Mouse (Mus musculus): ENCODE results near the gene Sinhcaf. TPM values are rescaled to one million over a fixed set of nuclear protein-coding genes. Genes with fewer than 3 reads are reported as not detected.

Sinhcaf gene
- polyA plus RNA-seq, 1 experiment from 2014 or later: 99.0 TPM

- no peaks in the 10 kb centered on the region for H3K27me3 ChIP-seq (ENCODE audit: control insufficient read depth, insufficient read depth, low read depth, low read length)
- no peaks in the 10 kb centered on the region for H3K4me1 ChIP-seq (replicated peaks; ENCODE audit: control insufficient read depth, insufficient read depth, low read length)
- no peaks in the 10 kb centered on the region for H3K36me3 ChIP-seq (ENCODE audit: control insufficient read depth, insufficient read depth, low read length)
- H3K27ac ChIP-seq (ENCODE audit: low read length): no peak overlapping the region
- no peaks in the 10 kb centered on the region for H3K9me3 ChIP-seq (ENCODE audit: control insufficient read depth, low read length)
- no peak overlapping the region for H3K9ac ChIP-seq (ENCODE audit: low read length)
- 66% methylated on average over 3 of the region's 3 CpGs for WGBS
- no peak overlapping the region for H3K4me2 ChIP-seq (ENCODE audit: low read depth, low read length)
- H3K4me3 ChIP-seq (ENCODE audit: low read length): no peak overlapping the region
- no peak for ATAC-seq (ENCODE audit: low read depth)
Measured at GRCm38 (mm10) chr6:148902728-148903127, 43.5 kb downstream of the Sinhcaf start.

- Histone ChIP-seq H3K27ac (ENCODE audit: low read length) (peak overlapping the region; percentile 79), H3K9me3 (ENCODE audit: control insufficient read depth, low read length) (no peaks in the 10 kb centered on the region), H3K4me3 (ENCODE audit: low read length) (peak overlapping the region; percentile 87), H3K36me3 (ENCODE audit: control insufficient read depth, insufficient read depth, low read length) (no peaks in the 10 kb centered on the region), H3K27me3 (ENCODE audit: control insufficient read depth, insufficient read depth, low read depth, low read length) (no peaks in the 10 kb centered on the region), H3K4me1 (replicated peaks; ENCODE audit: control insufficient read depth, insufficient read depth, low read length) (peaks cover 6% of the 10 kb centered on the region), H3K4me2 (ENCODE audit: low read depth, low read length) (peak overlapping the region; percentile 94), H3K9ac (ENCODE audit: low read length) (peak overlapping the region; percentile 85; the same call in 1 of the 2 replicates)
- ATAC-seq (ENCODE audit: low read depth): peak; percentile 23
- 41% methylated on average over 6 of the region's 6 CpGs for WGBS
Measured at GRCm38 (mm10) chr6:148896507-148896851, 49.8 kb downstream of the Sinhcaf start.

GRCm38 (mm10) chr6:148895773-148896506, 50.3 kb downstream of the Sinhcaf start, which contains the start of gene Caprin2:
Gene Caprin2, minus strand, starts transcription at chr6:148896237.
- WGBS: under 1% methylated on average over 64 of the region's 65 CpGs
- Histone ChIP-seq H3K9me3 (ENCODE audit: control insufficient read depth, low read length) (no peaks in the 10 kb centered on the region), H3K36me3 (ENCODE audit: control insufficient read depth, insufficient read depth, low read length) (no peaks in the 10 kb centered on the region), H3K27ac (ENCODE audit: low read length) (peak within 1 kb of the TSS; percentile 79), H3K4me1 (replicated peaks; ENCODE audit: control insufficient read depth, insufficient read depth, low read length) (peaks cover 6% of the 10 kb centered on the region), H3K9ac (ENCODE audit: low read length) (peak within 1 kb of the TSS; percentile 85), H3K4me3 (ENCODE audit: low read length) (peak within 1 kb of the TSS; percentile 87), H3K27me3 (ENCODE audit: control insufficient read depth, insufficient read depth, low read depth, low read length) (no peaks in the 10 kb centered on the region), H3K4me2 (ENCODE audit: low read depth, low read length) (peak within 1 kb of the TSS; percentile 94)
- peak; percentile 98 for ATAC-seq (ENCODE audit: low read depth)

- peak overlapping the region; percentile 94 for H3K4me2 ChIP-seq (ENCODE audit: low read depth, low read length)
- H3K4me3 ChIP-seq (ENCODE audit: low read length): peak overlapping the region; percentile 87
- H3K9me3 ChIP-seq (ENCODE audit: control insufficient read depth, low read length): no peaks in the 10 kb centered on the region
- no peaks in the 10 kb centered on the region for H3K36me3 ChIP-seq (ENCODE audit: control insufficient read depth, insufficient read depth, low read length)
- ATAC-seq (ENCODE audit: low read depth): no peak
- peaks cover 6% of the 10 kb centered on the region for H3K4me1 ChIP-seq (replicated peaks; ENCODE audit: control insufficient read depth, insufficient read depth, low read length)
- WGBS: 7% methylated on average over 18 of the region's 18 CpGs
- H3K27me3 ChIP-seq (ENCODE audit: control insufficient read depth, insufficient read depth, low read depth, low read length): no peaks in the 10 kb centered on the region
- H3K27ac ChIP-seq (ENCODE audit: low read length): peak overlapping the region; percentile 79
- H3K9ac ChIP-seq (ENCODE audit: low read length): peak overlapping the region; percentile 85
Measured at GRCm38 (mm10) chr6:148894888-148895772, 51.1 kb downstream of the Sinhcaf start.

GRCm38 (mm10) chr6:148873911-148874310, 72.4 kb downstream of the Sinhcaf start:
- 83% methylated on average over 1 of the region's 1 CpGs for WGBS
- H3K4me1 ChIP-seq (replicated peaks; ENCODE audit: control insufficient read depth, insufficient read depth, low read length): no peaks in the 10 kb centered on the region
- H3K9ac ChIP-seq (ENCODE audit: low read length): no peak overlapping the region

More at GRCm38 (mm10) chr6:148873911-148874310, 72.4 kb downstream of the Sinhcaf start:
- no peaks in the 10 kb centered on the region for H3K27me3 ChIP-seq (ENCODE audit: control insufficient read depth, insufficient read depth, low read depth, low read length)
- no peak for ATAC-seq (ENCODE audit: low read depth)
- no peaks in the 10 kb centered on the region for H3K9me3 ChIP-seq (ENCODE audit: control insufficient read depth, low read length)
- H3K36me3 ChIP-seq (ENCODE audit: control insufficient read depth, insufficient read depth, low read length): no peaks in the 10 kb centered on the region
- no peak overlapping the region for H3K27ac ChIP-seq (ENCODE audit: low read length)
- no peak overlapping the region for H3K4me3 ChIP-seq (ENCODE audit: low read length)
- no peak overlapping the region for H3K4me2 ChIP-seq (ENCODE audit: low read depth, low read length)

Other genes with a start within 250 kb of the Sinhcaf start
- 22.4 and 23.1 TPM in 2 replicates for gene Ipo8, start 115.0 kb downstream of the Sinhcaf start, polyA plus RNA-seq (2015; fragmentation: Nextera tagmentation; extraction: Ambion mirVana)
- gene Caprin2, start 50.2 kb downstream of the Sinhcaf start, polyA plus RNA-seq (2015; fragmentation: Nextera tagmentation; extraction: Ambion mirVana): 14.9 and 15.2 TPM in 2 replicates
- gene Dennd5b, start 155.2 kb upstream of the Sinhcaf start, polyA plus RNA-seq (2015; fragmentation: Nextera tagmentation; extraction: Ambion mirVana): 5.2 and 5.3 TPM in 2 replicates
- not detected in 2 replicates for gene Gm10203, start 183.7 kb upstream of the Sinhcaf start, polyA plus RNA-seq (2015; fragmentation: Nextera tagmentation; extraction: Ambion mirVana)
- gene Etfbkmt, start 193.4 kb upstream of the Sinhcaf start, polyA plus RNA-seq (2015; fragmentation: Nextera tagmentation; extraction: Ambion mirVana): 17.3 and 18.5 TPM in 2 replicates
- 25.9 and 34.5 TPM in 2 replicates for gene Amn1, start 242.2 kb upstream of the Sinhcaf start, polyA plus RNA-seq (2015; fragmentation: Nextera tagmentation; extraction: Ambion mirVana)

All from lung, embryonic 16.5 days (tissue).